Mouse (Mus musculus): Measurements from ENCODE around the gene Tmtc2. TPM values are rescaled to one million over a fixed set of nuclear protein-coding genes. Genes with fewer than 3 reads are reported as not detected.

Gene Tmtc2
- polyA plus RNA-seq, 1 experiment from 2014 or later = 9.0 TPM

DNA sequence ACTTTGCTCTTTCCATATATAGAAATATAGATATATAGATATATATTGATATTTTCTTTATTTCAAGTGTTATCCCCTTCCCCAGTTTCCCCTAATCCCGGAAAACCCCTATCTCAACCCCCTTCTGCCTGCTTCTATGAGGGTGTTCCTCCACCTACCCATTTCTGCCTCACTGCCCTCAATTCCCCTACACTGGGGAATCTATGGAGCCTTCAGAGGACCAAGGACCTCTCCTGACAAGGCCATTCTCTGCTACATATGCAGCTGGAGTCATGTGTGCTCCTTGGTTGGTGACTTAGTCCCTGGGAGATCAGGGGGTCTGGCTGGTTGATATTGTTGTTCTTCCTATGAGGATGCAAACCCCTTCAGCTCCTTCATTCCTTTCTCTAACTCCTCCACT is 192.5 kb downstream of the Tmtc2 start:
- Histone ChIP-seq H3K9me3 (no peaks in the 10 kb centered on the region), H3K36me3 (no peaks in the 10 kb centered on the region), H3K4me2 (no peak overlapping the region), H3K4me3 (no peak overlapping the region), H3K27me3 (no peaks in the 10 kb centered on the region; the same call in 1 of the 2 replicates), H3K27ac (replicated peaks) (no peak overlapping the region), H3K4me1 (replicated peaks) (peaks cover 9% of the 10 kb centered on the region), H3K9ac (no peak overlapping the region)
- 86% methylated on average over 1 of the region's 1 CpGs for WGBS
- no peak for ATAC-seq (ENCODE audit: low read depth)

GRCm38 (mm10) chr10:105381202-105381601 is 193.0 kb downstream of the Tmtc2 start:
- Histone ChIP-seq H3K27me3 (no peaks in the 10 kb centered on the region; the same call in 1 of the 2 replicates), H3K4me1 (replicated peaks) (peaks cover 9% of the 10 kb centered on the region), H3K36me3 (no peaks in the 10 kb centered on the region), H3K9ac (no peak overlapping the region), H3K4me3 (no peak overlapping the region), H3K9me3 (no peaks in the 10 kb centered on the region), H3K4me2 (no peak overlapping the region), H3K27ac (replicated peaks) (no peak overlapping the region)
- peak; percentile 69 for ATAC-seq (ENCODE audit: low read depth)
- WGBS = 36% methylated on average over 5 of the region's 5 CpGs

GRCm38 (mm10) chr10:105380584-105380983 is 193.7 kb downstream of the Tmtc2 start:
- peaks cover 9% of the 10 kb centered on the region for H3K4me1 ChIP-seq (replicated peaks)
- H3K36me3 ChIP-seq = no peaks in the 10 kb centered on the region
- peak; percentile 67; the same call in 1 of the 2 replicates for ATAC-seq (ENCODE audit: low read depth)
- H3K9me3 ChIP-seq = no peaks in the 10 kb centered on the region
- H3K9ac ChIP-seq = no peak overlapping the region
- H3K27ac ChIP-seq (replicated peaks) = no peak overlapping the region
- WGBS = 32% methylated on average over 7 of the region's 7 CpGs
- no peaks in the 10 kb centered on the region; the same call in 1 of the 2 replicates for H3K27me3 ChIP-seq
- no peak overlapping the region for H3K4me2 ChIP-seq
- H3K4me3 ChIP-seq = no peak overlapping the region

- Histone ChIP-seq H3K4me3 (no peak overlapping the region), H3K36me3 (no peaks in the 10 kb centered on the region), H3K9ac (no peak overlapping the region), H3K9me3 (peaks cover 4% of the 10 kb centered on the region), H3K4me1 (replicated peaks) (peaks cover 9% of the 10 kb centered on the region), H3K27ac (replicated peaks) (no peak overlapping the region), H3K27me3 (no peaks in the 10 kb centered on the region), H3K4me2 (no peak overlapping the region)
- WGBS = 92% methylated on average over 2 of the region's 2 CpGs
- no peak for ATAC-seq (ENCODE audit: low read depth)
These were observed 196.5 kb downstream of the Tmtc2 start for GRCm38 (mm10) chr10:105377711-105378110.

GRCm38 (mm10) chr10:105373265-105373664 is 201.0 kb downstream of the Tmtc2 start:
- no peak for ATAC-seq (ENCODE audit: low read depth)
- whole genome bisulfite sequencing = 94% methylated on average over 8 of the region's 8 CpGs
- Histone ChIP-seq H3K9ac (no peak overlapping the region), H3K36me3 (0 out of 2 replicates have a peak, but pooled peaks cover 7% of the 10 kb centered on the region), H3K27ac (replicated peaks) (no peak overlapping the region), H3K27me3 (no peaks in the 10 kb centered on the region), H3K4me2 (no peak overlapping the region), H3K9me3 (peaks cover 4% of the 10 kb centered on the region), H3K4me3 (no peak overlapping the region), H3K4me1 (replicated peaks) (no peaks in the 10 kb centered on the region)

DNA sequence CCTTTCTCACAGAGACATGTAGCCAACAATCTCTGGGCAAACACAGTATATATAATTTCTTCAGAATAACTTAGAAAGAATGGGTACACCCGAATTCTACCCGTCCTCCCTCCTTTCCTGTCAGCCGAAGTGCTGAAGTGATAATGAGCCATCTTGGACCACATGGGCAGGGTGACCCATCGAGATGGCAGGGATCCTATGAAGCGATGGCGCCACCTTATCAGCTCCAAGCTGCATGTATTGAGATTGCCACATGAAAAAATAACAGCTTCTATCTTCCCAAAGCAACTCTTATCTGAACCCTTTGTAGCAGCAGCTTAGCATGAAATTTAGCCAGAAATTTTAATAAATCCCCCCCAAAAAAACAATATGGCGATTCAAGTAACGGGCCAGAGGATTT is 206.0 kb downstream of the Tmtc2 start:
- Histone ChIP-seq H3K27ac (replicated peaks) (no peak overlapping the region), H3K9me3 (peaks cover 1% of the 10 kb centered on the region), H3K36me3 (0 out of 2 replicates have a peak, but pooled peaks cover 7% of the 10 kb centered on the region), H3K4me2 (no peak overlapping the region), H3K4me1 (replicated peaks) (no peaks in the 10 kb centered on the region), H3K4me3 (no peak overlapping the region), H3K9ac (no peak overlapping the region), H3K27me3 (no peaks in the 10 kb centered on the region)
- ATAC-seq (ENCODE audit: low read depth) = no peak
- 94% methylated on average over 8 of the region's 8 CpGs for WGBS

DNA sequence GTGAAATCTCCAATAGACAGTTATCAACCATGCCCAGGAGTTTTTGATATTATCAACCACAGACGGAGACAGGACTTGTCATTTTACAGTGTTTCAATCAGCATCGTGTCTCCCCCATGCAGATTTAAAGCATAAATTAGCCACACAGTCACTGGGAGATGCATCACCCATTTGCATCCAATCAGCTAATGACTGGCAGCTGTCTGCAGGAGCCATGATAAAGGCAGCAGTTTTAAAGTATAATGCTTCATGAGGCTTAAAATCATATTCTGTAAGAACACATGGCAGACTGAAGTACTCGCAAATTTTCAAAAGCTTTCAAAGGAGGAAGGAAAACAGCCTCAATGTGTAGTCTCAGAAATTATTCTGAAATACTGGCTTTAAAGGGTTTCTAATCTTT is 209.8 kb downstream of the Tmtc2 start:
- H3K4me1 ChIP-seq (replicated peaks) = no peaks in the 10 kb centered on the region
- H3K9me3 ChIP-seq = no peaks in the 10 kb centered on the region
- ATAC-seq (ENCODE audit: low read depth) = no peak
- H3K4me2 ChIP-seq = no peak overlapping the region
- H3K27me3 ChIP-seq = no peaks in the 10 kb centered on the region
- H3K27ac ChIP-seq (replicated peaks) = no peak overlapping the region
- 48% methylated on average over 3 of the region's 3 CpGs for WGBS
- no peaks in the 10 kb centered on the region for H3K36me3 ChIP-seq
- no peak overlapping the region for H3K4me3 ChIP-seq
- no peak overlapping the region for H3K9ac ChIP-seq

DNA sequence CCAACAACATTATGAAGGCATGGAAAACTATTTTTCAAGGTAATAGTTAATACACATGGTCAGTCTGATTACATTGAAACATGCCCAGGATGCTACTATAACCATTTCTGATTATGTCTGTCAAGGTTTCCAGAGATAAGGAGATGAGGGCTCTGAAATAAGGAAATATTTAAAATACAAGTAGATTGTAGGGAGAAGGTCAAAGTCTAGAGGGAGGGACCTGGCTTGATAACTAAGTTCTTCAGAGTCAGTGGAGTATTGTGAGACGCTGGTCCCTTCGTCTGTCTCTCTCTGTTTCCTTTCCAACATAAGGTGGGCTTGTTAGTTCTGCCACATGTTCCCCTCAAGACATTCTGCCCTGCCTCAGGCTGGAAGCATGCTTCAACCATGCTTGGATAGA is 223.9 kb downstream of the Tmtc2 start:
- Histone ChIP-seq H3K4me1 (replicated peaks) (no peaks in the 10 kb centered on the region), H3K27ac (replicated peaks) (no peak overlapping the region), H3K4me2 (no peak overlapping the region), H3K9ac (no peak overlapping the region), H3K36me3 (no peaks in the 10 kb centered on the region), H3K27me3 (no peaks in the 10 kb centered on the region), H3K9me3 (no peaks in the 10 kb centered on the region), H3K4me3 (no peak overlapping the region)
- no peak for ATAC-seq (ENCODE audit: low read depth)
- 82% methylated on average over 2 of the region's 2 CpGs for WGBS

DNA sequence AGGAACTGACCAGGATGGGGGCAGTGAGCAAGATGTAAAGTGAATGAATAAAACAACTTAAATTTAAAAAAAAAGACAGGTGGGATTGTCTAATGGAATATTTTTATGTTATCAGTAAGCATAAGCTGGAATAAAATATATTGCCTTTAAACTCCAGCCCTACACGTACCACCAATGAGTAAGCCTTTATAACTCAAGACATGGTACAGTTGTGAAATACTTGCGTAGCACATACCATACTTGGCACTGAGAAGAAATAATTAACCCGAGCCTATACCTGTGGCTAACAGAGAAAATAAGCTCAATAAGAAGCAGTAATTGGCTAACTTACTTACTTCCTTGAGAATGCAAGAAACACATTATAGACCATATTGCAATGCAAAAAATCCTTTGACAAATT is 228.3 kb downstream of the Tmtc2 start:
- 92% methylated on average over 3 of the region's 3 CpGs for WGBS
- Histone ChIP-seq H3K27ac (replicated peaks) (no peak overlapping the region), H3K4me1 (replicated peaks) (no peaks in the 10 kb centered on the region), H3K27me3 (no peaks in the 10 kb centered on the region), H3K9me3 (no peaks in the 10 kb centered on the region), H3K9ac (no peak overlapping the region), H3K36me3 (no peaks in the 10 kb centered on the region), H3K4me2 (no peak overlapping the region), H3K4me3 (no peak overlapping the region)
- ATAC-seq (ENCODE audit: low read depth) = no peak

DNA sequence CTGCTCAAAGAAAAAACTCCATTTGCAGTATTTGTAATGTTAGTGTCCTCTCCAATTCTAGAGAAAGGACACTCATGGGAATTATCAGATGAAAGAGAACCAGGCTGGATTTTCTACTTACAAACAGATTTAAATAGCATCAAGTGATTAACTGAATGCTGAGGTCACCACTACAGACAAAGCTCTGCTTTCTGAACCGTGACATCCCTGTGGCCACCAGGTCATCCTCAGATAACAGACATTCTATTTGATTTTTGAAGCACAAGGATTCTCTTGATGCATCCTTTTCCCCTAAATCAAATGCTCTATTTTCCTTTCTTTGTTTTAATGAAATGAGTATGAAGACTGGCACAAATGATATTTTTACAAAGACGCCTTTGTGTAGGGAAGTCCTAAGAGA is 241.4 kb downstream of the Tmtc2 start:
- ATAC-seq (ENCODE audit: low read depth) = no peak
- Histone ChIP-seq H3K9ac (no peak overlapping the region), H3K36me3 (no peaks in the 10 kb centered on the region), H3K27me3 (no peaks in the 10 kb centered on the region), H3K4me2 (no peak overlapping the region), H3K4me3 (no peak overlapping the region), H3K9me3 (no peaks in the 10 kb centered on the region), H3K27ac (replicated peaks) (no peak overlapping the region), H3K4me1 (replicated peaks) (peaks cover 4% of the 10 kb centered on the region; the same call in 1 of the 2 replicates)
- 55% methylated on average over 2 of the region's 2 CpGs for WGBS

- WGBS = 58% methylated on average over 5 of the region's 5 CpGs
- no peak overlapping the region for H3K4me2 ChIP-seq
- no peaks in the 10 kb centered on the region for H3K27me3 ChIP-seq
- no peak overlapping the region for H3K9ac ChIP-seq
- H3K4me1 ChIP-seq (replicated peaks) = peaks cover 4% of the 10 kb centered on the region; the same call in 1 of the 2 replicates
- no peak for ATAC-seq (ENCODE audit: low read depth)
- H3K27ac ChIP-seq (replicated peaks) = no peak overlapping the region
- no peaks in the 10 kb centered on the region for H3K36me3 ChIP-seq
- no peaks in the 10 kb centered on the region for H3K9me3 ChIP-seq
- H3K4me3 ChIP-seq = no peak overlapping the region
These were observed 243.9 kb downstream of the Tmtc2 start for GRCm38 (mm10) chr10:105330327-105330726.

DNA sequence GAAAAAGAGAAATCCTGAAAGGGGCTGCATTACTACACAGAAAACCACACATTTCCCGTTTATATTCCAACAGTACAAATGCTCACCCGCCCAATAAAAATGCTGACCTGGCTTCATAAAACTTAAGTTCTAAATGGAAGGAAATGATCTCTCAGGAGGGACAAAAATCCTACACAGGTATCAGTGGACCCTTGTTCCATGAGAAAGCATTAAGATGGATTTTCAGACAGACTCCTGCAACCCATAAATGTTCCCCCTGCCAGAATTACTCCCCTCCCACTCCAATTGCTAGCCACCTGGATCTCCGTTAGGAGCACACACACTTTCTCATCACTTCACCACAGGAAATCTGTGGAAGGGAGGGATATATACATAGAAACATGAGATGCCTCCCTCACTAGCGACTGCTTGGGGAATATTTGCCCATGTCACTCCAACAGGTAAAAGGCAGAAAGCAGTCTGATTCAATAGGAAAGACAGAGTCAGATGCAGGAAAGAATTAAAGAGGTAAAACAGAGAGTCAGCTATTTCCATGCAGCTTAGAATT is 250.5 kb downstream of the Tmtc2 start:
- Histone ChIP-seq H3K27me3 (no peaks in the 10 kb centered on the region), H3K27ac (replicated peaks) (no peak overlapping the region), H3K36me3 (peaks cover 15% of the 10 kb centered on the region), H3K4me1 (replicated peaks) (peaks cover 18% of the 10 kb centered on the region), H3K9ac (no peak overlapping the region), H3K4me3 (no peak overlapping the region), H3K4me2 (no peak overlapping the region), H3K9me3 (0 out of 2 replicates have a peak, but pooled peaks cover 5% of the 10 kb centered on the region)
- no peak for ATAC-seq (ENCODE audit: low read depth)
- 75% methylated on average over 4 of the region's 4 CpGs for WGBS
